Comparison of ENCODE assay signal across 23 mouse cellular contexts in genomic region chr8:70327512-70327911, GRCm38 (mm10). TPM values are rescaled to one million over a fixed set of nuclear protein-coding genes. Genes with fewer than 3 reads are reported as not detected.
DNase-seq lines count a peak whose midpoint lies in the region; ATAC-seq and TF ChIP-seq lines count a peak whose summit lies in the region.
"Had no signal": no experiment of that assay in that cellular context is flagged by ENCODE, and none has a peak within 500 bp of the region (broad histone marks: within the 10 kb centered on the region; RNA-seq: fewer than 3 reads in every experiment).

No protein-coding gene starts in this region.

- intact Hi-C loops in left cerebral cortex, postnatal 25 days (cut with DNase I) = no loop called here

- peak; percentile 87 for DNase-seq in heart, embryonic 10.5 days (ENCODE audit: low spot score)
- no peak for DNase-seq in heart, adult 11 months
- DNase-seq in G1E (ENCODE audit: low spot score) = no peak
- DNase-seq in c-Kit-positive CD71-positive TER-119-positive erythroid progenitor cells, embryonic 14.5 days (ENCODE audit: low spot score) = peak; percentile 75
- DNase-seq in liver, embryonic 14.5 days (ENCODE audit: low read depth in 3 of 3, low spot score in 3 of 3) = peak; percentile 70 to 74 (median 71)
- DNase-seq in left cerebral cortex, postnatal 25 days (ENCODE audit: low spot score in 2 of 2) = no peak
- no peak for DNase-seq in kidney, postnatal 14 days
- no peak for DNase-seq in forebrain, embryonic 10.5 days (ENCODE audit: extremely low spot score, low spot score)
- DNase-seq: adrenal gland, postnatal 25 days; cerebellum, adult 9-10 months; gastrocnemius, postnatal 36 days; heart, postnatal 4 days; lung, adult 18-20 months; lung, postnatal 14 days; right cerebral cortex, adult 18-20 months; thymus, postnatal 14 days had no signal

- H3K36me3 ChIP-seq in heart, embryonic 10.5 days = peaks cover 26% of the 10 kb centered on the region
- peaks cover 31% of the 10 kb centered on the region for H3K36me3 ChIP-seq in G1E (replicated peaks)
- H3K36me3 ChIP-seq in liver, embryonic 14.5 days (replicated peaks; ENCODE audit: control insufficient read depth, insufficient read depth, low read depth) = peaks cover 17% of the 10 kb centered on the region
- H3K36me3 ChIP-seq in forebrain, embryonic 10.5 days (replicated peaks) = peaks cover 61% of the 10 kb centered on the region

- TF ChIP-seq CTCF in G1E (IDR thresholded peaks at IDR 0.05; ENCODE audit: low read depth, low read length) = no peak
- no peak for TF ChIP-seq CTCF in liver, embryonic 14.5 days (IDR thresholded peaks at IDR 0.05; ENCODE audit: low read depth)

- peaks cover 31% of the 10 kb centered on the region; the same call in 1 of the 2 replicates for H3K27me3 ChIP-seq in heart, embryonic 10.5 days (ENCODE audit: insufficient read depth, poor library complexity, severe bottlenecking)
- H3K27me3 ChIP-seq in G1E (ENCODE audit: insufficient read depth, low read length) = peaks cover 17% of the 10 kb centered on the region
- H3K27me3 ChIP-seq in liver, embryonic 14.5 days (ENCODE audit: control insufficient read depth, insufficient read depth, low read length) = no peaks in the 10 kb centered on the region
- peaks cover 35% of the 10 kb centered on the region for H3K27me3 ChIP-seq in forebrain, embryonic 10.5 days (ENCODE audit: poor library complexity, severe bottlenecking)

- 0 out of 2 replicates have a peak, but pooled peaks have one; percentile 15 for ATAC-seq in G1E (ENCODE audit: extremely low read depth, insufficient number of reproducible peaks, low FRiP score, poor library complexity, severe bottlenecking)
- ATAC-seq in liver, embryonic 14.5 days (ENCODE audit: insufficient read depth) = peak; percentile 69
- ATAC-seq: forebrain, embryonic 16.5 days; hindbrain, embryonic 16.5 days; intestine, embryonic 16.5 days had no signal

- TF ChIP-seq EP300 in liver, embryonic 14.5 days (IDR thresholded peaks at IDR 0.05; ENCODE audit: low read depth) = peak; percentile 91

- peaks cover 32% of the 10 kb centered on the region for H3K4me1 ChIP-seq in heart, embryonic 10.5 days
- H3K4me1 ChIP-seq in G1E (ENCODE audit: insufficient read depth, low read depth, low read length) = peaks cover 30% of the 10 kb centered on the region
- peaks cover 8 to 18% of the 10 kb centered on the region in 2 experiments for H3K4me1 ChIP-seq in liver, embryonic 14.5 days (replicated peaks; ENCODE audit: control insufficient read depth in 2 of 2, insufficient read depth in 2 of 2, low read length in 1 of 2)
- H3K4me1 ChIP-seq in forebrain, embryonic 10.5 days = peaks cover 41% of the 10 kb centered on the region

- H3K9me3 ChIP-seq in heart, embryonic 10.5 days = no peaks in the 10 kb centered on the region
- H3K9me3 ChIP-seq in G1E (replicated peaks) = peaks cover 24% of the 10 kb centered on the region
- no peaks in the 10 kb centered on the region for H3K9me3 ChIP-seq in liver, embryonic 14.5 days (ENCODE audit: control insufficient read depth, low read length)
- no peaks in the 10 kb centered on the region for H3K9me3 ChIP-seq in forebrain, embryonic 10.5 days
- H3K9me3 ChIP-seq: embryonic facial prominence, embryonic 12.5 days; limb, embryonic 10.5 days; midbrain, embryonic 10.5 days; neural tube, embryonic 13.5 days had no signal

- WGBS in heart, embryonic 10.5 days = 87% methylated on average over 6 of the region's 6 CpGs
- 57% methylated on average over 6 of the region's 6 CpGs for WGBS in liver, embryonic 14.5 days (ENCODE audit: insufficient replicate concordance)
- whole genome bisulfite sequencing in forebrain, embryonic 10.5 days = 92% methylated on average over 6 of the region's 6 CpGs

- H3K9ac ChIP-seq in liver, embryonic 14.5 days (replicated peaks) = no peak overlapping the region
- H3K9ac ChIP-seq: embryonic facial prominence, embryonic 12.5 days; neural tube, embryonic 13.5 days had no signal

- no peak overlapping the region; the same call in 1 of the 2 replicates for H3K4me2 ChIP-seq in liver, embryonic 14.5 days (ENCODE audit: low read depth)
- H3K4me2 ChIP-seq: embryonic facial prominence, embryonic 12.5 days; neural tube, embryonic 13.5 days had no signal

- H3K4me3 ChIP-seq in heart, embryonic 10.5 days = no peak overlapping the region
- H3K4me3 ChIP-seq in G1E (ENCODE audit: low read depth, low read length) = no peak overlapping the region
- no peak overlapping the region for H3K4me3 ChIP-seq in liver, embryonic 14.5 days (ENCODE audit: insufficient read depth in 1 of 2, low read depth in 2 of 2, low read length in 2 of 2)
- H3K4me3 ChIP-seq in forebrain, embryonic 10.5 days = no peak overlapping the region
- H3K4me3 ChIP-seq: embryonic facial prominence, embryonic 12.5 days; limb, embryonic 10.5 days; midbrain, embryonic 10.5 days; neural tube, embryonic 13.5 days had no signal

- H3K27ac ChIP-seq in heart, embryonic 10.5 days = peak overlapping the region; percentile 50; the same call in 1 of the 2 replicates
- H3K27ac ChIP-seq in liver, embryonic 14.5 days = peak overlapping the region; percentile 67
- no peak overlapping the region for H3K27ac ChIP-seq in forebrain, embryonic 10.5 days
- H3K27ac ChIP-seq: embryonic facial prominence, embryonic 12.5 days; limb, embryonic 10.5 days; midbrain, embryonic 10.5 days; neural tube, embryonic 13.5 days had no signal

RNA-seq across cellular contexts. Expression of gene Gdf1, which starts 2.1 kb away (rescaled TPM):
- 1.9 and 4.2 TPM in 2 replicates for polyA plus RNA-seq in heart, embryonic 10.5 days (2016; fragmentation: Nextera tagmentation; extraction: Ambion mirVana)
- total RNA-seq in G1E (2014; fragmentation: Nextera tagmentation) (not detected in 2 replicates), G1E (2017) (not detected in 2 replicates)
- polyA plus RNA-seq in G1E (2012) = 0.04 TPM in 1 of 2 replicates, not detected in the other
- 0.16 and 0.22 TPM in 2 replicates for polyA plus RNA-seq in liver, embryonic 14.5 days (2012; rRNA removed)
- polyA plus RNA-seq in liver, embryonic 14.5 days (2014; fragmentation: Nextera tagmentation; extraction: Ambion mirVana) = not detected in 2 replicates
- total RNA-seq in left cerebral cortex, postnatal 25 days (2021) = 10 to 100 TPM; 17.7 to 18.9 TPM
- polyA plus RNA-seq in forebrain, embryonic 10.5 days (2016; fragmentation: Nextera tagmentation; extraction: Ambion mirVana) = 3.7 and 4.6 TPM in 2 replicates
- total RNA-seq: adrenal gland, postnatal 25 days had no signal

RNA-seq across cellular contexts. Expression of gene Cers1, which starts 11.9 kb away (rescaled TPM):
- 1.4 TPM in 2 replicates for polyA plus RNA-seq in heart, embryonic 10.5 days (2016; fragmentation: Nextera tagmentation; extraction: Ambion mirVana)
- total RNA-seq in G1E (2014; fragmentation: Nextera tagmentation) (not detected in 2 replicates), G1E (2017) (0.38 TPM in 1 of 2 replicates, not detected in the other)
- polyA plus RNA-seq in G1E (2012) = not detected in 2 replicates
- polyA plus RNA-seq in liver, embryonic 14.5 days (2012; rRNA removed) = 0.09 and 0.14 TPM in 2 replicates
- not detected in 2 replicates for polyA plus RNA-seq in liver, embryonic 14.5 days (2014; fragmentation: Nextera tagmentation; extraction: Ambion mirVana)
- total RNA-seq in left cerebral cortex, postnatal 25 days (2021) = 100 to 1,000 TPM; 105 to 111 TPM
- polyA plus RNA-seq in forebrain, embryonic 10.5 days (2016; fragmentation: Nextera tagmentation; extraction: Ambion mirVana) = 4.1 and 4.5 TPM in 2 replicates

RNA-seq across cellular contexts. Expression of gene Cope, which starts 25.2 kb away (rescaled TPM):
- 379 and 398 TPM in 2 replicates for polyA plus RNA-seq in heart, embryonic 10.5 days (2016; fragmentation: Nextera tagmentation; extraction: Ambion mirVana)
- total RNA-seq in G1E (2014; fragmentation: Nextera tagmentation) (147 and 152 TPM in 2 replicates), G1E (2017) (78.3 and 96.7 TPM in 2 replicates)
- 346 and 358 TPM in 2 replicates for polyA plus RNA-seq in G1E (2012)
- polyA plus RNA-seq in liver, embryonic 14.5 days (2012; rRNA removed) = 138 and 180 TPM in 2 replicates
- polyA plus RNA-seq in liver, embryonic 14.5 days (2014; fragmentation: Nextera tagmentation; extraction: Ambion mirVana) = 164 and 171 TPM in 2 replicates
- total RNA-seq in left cerebral cortex, postnatal 25 days (2021) = 100 to 1,000 TPM; 123 to 125 TPM
- polyA plus RNA-seq in forebrain, embryonic 10.5 days (2016; fragmentation: Nextera tagmentation; extraction: Ambion mirVana) = 286 and 300 TPM in 2 replicates

RNA-seq across cellular contexts. Expression of gene Ddx49, which starts 25.2 kb away (rescaled TPM):
- 40.5 and 47.5 TPM in 2 replicates for polyA plus RNA-seq in heart, embryonic 10.5 days (2016; fragmentation: Nextera tagmentation; extraction: Ambion mirVana)
- total RNA-seq in G1E (2014; fragmentation: Nextera tagmentation) = 41.3 and 43.8 TPM in 2 replicates
- total RNA-seq in G1E (2017) = 88.3 and 114 TPM in 2 replicates
- polyA plus RNA-seq in G1E (2012) = 55.1 and 56.2 TPM in 2 replicates
- polyA plus RNA-seq in liver, embryonic 14.5 days (2012; rRNA removed) = 17.9 and 20.3 TPM in 2 replicates
- 20.8 and 22.3 TPM in 2 replicates for polyA plus RNA-seq in liver, embryonic 14.5 days (2014; fragmentation: Nextera tagmentation; extraction: Ambion mirVana)
- 10 to 100 TPM; 42.3 to 42.5 TPM for total RNA-seq in left cerebral cortex, postnatal 25 days (2021)
- 54.9 and 57.2 TPM in 2 replicates for polyA plus RNA-seq in forebrain, embryonic 10.5 days (2016; fragmentation: Nextera tagmentation; extraction: Ambion mirVana)

RNA-seq across cellular contexts. Expression of gene Upf1, which starts 25.6 kb away (rescaled TPM):
- polyA plus RNA-seq in heart, embryonic 10.5 days (2016; fragmentation: Nextera tagmentation; extraction: Ambion mirVana) = 14.5 and 19.8 TPM in 2 replicates
- 43.6 and 46.0 TPM in 2 replicates for total RNA-seq in G1E (2014; fragmentation: Nextera tagmentation)
- 22.9 and 27.5 TPM in 2 replicates for total RNA-seq in G1E (2017)
- 155 and 156 TPM in 2 replicates for polyA plus RNA-seq in G1E (2012)
- polyA plus RNA-seq in liver, embryonic 14.5 days (2012; rRNA removed) = 12.3 and 14.1 TPM in 2 replicates
- 9.3 and 11.6 TPM in 2 replicates for polyA plus RNA-seq in liver, embryonic 14.5 days (2014; fragmentation: Nextera tagmentation; extraction: Ambion mirVana)
- 10 to 100 TPM; 58.2 to 61.6 TPM for total RNA-seq in left cerebral cortex, postnatal 25 days (2021)
- 14.5 and 16.3 TPM in 2 replicates for polyA plus RNA-seq in forebrain, embryonic 10.5 days (2016; fragmentation: Nextera tagmentation; extraction: Ambion mirVana)

Comparison
In these comparisons a context has a peak if more than half of its experiments do, and no peak if none do; other contexts are left out.
1. DNase-seq: peak in heart, embryonic 10.5 days (single experiment), c-Kit-positive CD71-positive TER-119-positive erythroid progenitor cells, embryonic 14.5 days (single experiment) and liver, embryonic 14.5 days (3 of 3); none in heart, adult 11 months (single experiment), G1E (single experiment), left cerebral cortex, postnatal 25 days (0 of 2), kidney, postnatal 14 days (single experiment) and forebrain, embryonic 10.5 days (single experiment).